Mouse (Mus musculus) E14TG2a.4 (cell line): ENCODE measurements around the gene Fxyd6.

ENCODE experiments used
- H3K27me3 ChIP-seq: 2 replicates; pipeline ENCODE4 v1.6.1; 2014; ENCODE audit warnings: low read length, control low read depth; ENCODE audit not compliant: insufficient read depth
- H3K36me3 ChIP-seq: 2 replicates; pipeline ENCODE4 v1.6.1; 2014; ENCODE audit warnings: low read length, control low read depth; ENCODE audit not compliant: insufficient read depth
- H3K4me1 ChIP-seq: replicated peaks from 2 replicates; pipeline ENCODE4 v1.6.1; 2014; ENCODE audit warnings: low read depth, low read length, control low read depth
- H3K4me3 ChIP-seq: replicated peaks from 2 replicates; pipeline ENCODE4 v1.5.1; 2014; ENCODE audit warnings: mild to moderate bottlenecking, low read length
- H3K9me3 ChIP-seq: 2 replicates; pipeline ENCODE4 v1.6.1; 2014; ENCODE audit warnings: low read length, control low read depth
- CTCF ChIP-seq: conservative IDR thresholded peaks from 2 replicates; pipeline ENCODE4 v1.5.1; 2014; ENCODE audit warnings: low read length
- NANOG ChIP-seq: IDR thresholded peaks from 2 replicates; pipeline ENCODE4 v1.6.1; 2014; ENCODE audit warnings: borderline replicate concordance, low read length, mixed read lengths
- POU5F1 ChIP-seq: IDR thresholded peaks from 2 replicates; pipeline ENCODE4 v1.6.1; 2014; ENCODE audit warnings: low read length, borderline replicate concordance

The Fxyd6 gene

GRCm38 (mm10) chr9:45433119-45433518, 63.1 kb downstream of the Fxyd6 start:
- Histone ChIP-seq H3K27me3 (peaks cover 73% of the 10 kb centered on the region), H3K36me3 (no peaks in the 10 kb centered on the region), H3K4me3 (no peak overlapping the region), H3K9me3 (no peaks in the 10 kb centered on the region), H3K4me1 (peaks cover 23% of the 10 kb centered on the region)
- TF ChIP-seq NANOG = no peak
- no peak for TF ChIP-seq CTCF
- no peak for TF ChIP-seq POU5F1

- no peak overlapping the region for H3K4me3 ChIP-seq
- H3K4me1 ChIP-seq = peaks cover 25% of the 10 kb centered on the region
- TF ChIP-seq CTCF = no peak
- no peak for TF ChIP-seq POU5F1
- TF ChIP-seq NANOG = no peak
- H3K36me3 ChIP-seq = no peaks in the 10 kb centered on the region
- H3K9me3 ChIP-seq = no peaks in the 10 kb centered on the region
- peaks cover 68% of the 10 kb centered on the region for H3K27me3 ChIP-seq
Measured at GRCm38 (mm10) chr9:45434171-45434570, 64.2 kb downstream of the Fxyd6 start.

- H3K36me3 ChIP-seq = no peaks in the 10 kb centered on the region
- H3K4me3 ChIP-seq = no peak overlapping the region
- TF ChIP-seq POU5F1 (no peak), CTCF (no peak), NANOG (no peak)
- H3K9me3 ChIP-seq = no peaks in the 10 kb centered on the region
- H3K4me1 ChIP-seq = peaks cover 25% of the 10 kb centered on the region
- H3K27me3 ChIP-seq = peaks cover 46% of the 10 kb centered on the region
Measured at GRCm38 (mm10) chr9:45439025-45439424, 69.0 kb downstream of the Fxyd6 start.

- no peaks in the 10 kb centered on the region for H3K36me3 ChIP-seq
- no peak overlapping the region for H3K4me3 ChIP-seq
- no peaks in the 10 kb centered on the region for H3K9me3 ChIP-seq
- TF ChIP-seq NANOG (no peak), CTCF (no peak), POU5F1 (no peak)
- peaks cover 33% of the 10 kb centered on the region for H3K4me1 ChIP-seq
- H3K27me3 ChIP-seq = peaks cover 46% of the 10 kb centered on the region
Measured at GRCm38 (mm10) chr9:45440083-45440784, 70.2 kb downstream of the Fxyd6 start.

GRCm38 (mm10) chr9:45444251-45444798, 74.3 kb downstream of the Fxyd6 start:
- peaks cover 45% of the 10 kb centered on the region for H3K4me1 ChIP-seq
- H3K9me3 ChIP-seq = no peaks in the 10 kb centered on the region
- H3K4me3 ChIP-seq = no peak overlapping the region

More at GRCm38 (mm10) chr9:45444251-45444798, 74.3 kb downstream of the Fxyd6 start:
- Histone ChIP-seq H3K36me3 (no peaks in the 10 kb centered on the region), H3K27me3 (peaks cover 70% of the 10 kb centered on the region)
- TF ChIP-seq POU5F1 (no peak), NANOG (no peak), CTCF (no peak)
